Mouse (Mus musculus) cerebellum, adult 8-10 months (tissue): ENCODE results near the gene Tmem74b.

Source experiments
- DNase-seq: peaks from one replicate; pipeline ENCODE4 v3.0.0; 2022

Tmem74b gene

DNA sequence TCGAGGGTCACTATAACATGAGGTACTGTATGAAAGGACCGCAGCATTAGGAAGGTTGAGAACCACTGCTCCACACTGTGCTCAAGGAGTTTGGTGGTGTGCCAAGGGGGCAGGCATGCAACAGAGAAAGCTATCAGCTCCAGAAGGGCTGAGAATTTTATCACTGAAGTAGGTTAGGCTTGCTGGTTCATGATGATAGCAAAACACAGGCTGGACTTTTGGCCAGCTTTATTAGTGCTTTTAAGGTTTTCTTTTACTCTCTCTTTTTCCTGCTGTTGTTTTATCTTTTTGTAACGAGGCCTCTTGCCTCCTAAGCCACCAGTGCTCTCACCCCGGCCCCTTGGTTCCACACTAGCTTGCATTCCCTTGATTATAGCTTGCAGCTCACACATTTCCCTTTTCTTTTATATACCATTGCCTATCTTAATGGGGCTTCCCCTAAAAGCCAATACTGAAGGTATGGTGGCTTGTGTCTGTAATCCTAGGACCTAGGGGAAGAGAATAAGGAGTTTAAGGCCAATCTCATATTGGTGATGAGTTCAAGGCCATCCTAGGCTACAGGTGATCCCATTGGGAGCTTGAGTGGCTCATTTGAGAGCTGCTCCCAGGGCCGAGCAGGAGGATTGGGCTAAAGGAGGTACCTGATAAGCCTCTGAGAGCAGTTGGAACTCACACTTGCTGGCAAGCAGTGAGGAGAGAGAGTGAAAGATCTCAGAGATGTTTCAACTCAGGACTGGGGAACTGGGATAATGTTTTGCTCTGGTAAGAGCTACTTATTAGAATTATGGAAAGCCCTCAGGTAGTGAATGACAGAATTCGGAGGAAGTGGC, 41.3 kb downstream of the Tmem74b start:
- DNase-seq, result no peak

DNA sequence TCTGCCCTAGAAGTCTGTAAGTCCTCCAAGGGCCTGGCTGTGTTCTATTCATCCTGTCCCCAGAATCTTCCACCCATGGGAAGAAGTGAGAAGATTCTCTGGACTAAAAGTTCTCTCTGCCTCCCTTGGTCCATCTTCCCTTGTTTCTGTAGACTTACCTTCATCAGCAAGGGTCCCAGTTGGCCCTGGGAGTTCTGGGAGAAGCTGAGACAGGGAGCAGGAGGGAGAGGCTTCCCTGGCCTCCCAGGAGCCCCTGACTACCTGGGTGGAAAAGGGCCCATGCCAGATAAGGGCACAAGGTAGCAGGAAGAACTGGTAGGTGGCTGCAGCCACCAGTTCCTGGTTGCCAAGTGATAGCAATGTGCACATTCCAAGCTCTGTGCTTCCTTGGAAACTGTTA, 42.0 kb downstream of the Tmem74b start, which contains the start of gene Psmf1:
Gene Psmf1 (minus strand): TSS at position 342 of the 400 bp plus-strand sequence.
- DNase-seq, result no peak

DNA sequence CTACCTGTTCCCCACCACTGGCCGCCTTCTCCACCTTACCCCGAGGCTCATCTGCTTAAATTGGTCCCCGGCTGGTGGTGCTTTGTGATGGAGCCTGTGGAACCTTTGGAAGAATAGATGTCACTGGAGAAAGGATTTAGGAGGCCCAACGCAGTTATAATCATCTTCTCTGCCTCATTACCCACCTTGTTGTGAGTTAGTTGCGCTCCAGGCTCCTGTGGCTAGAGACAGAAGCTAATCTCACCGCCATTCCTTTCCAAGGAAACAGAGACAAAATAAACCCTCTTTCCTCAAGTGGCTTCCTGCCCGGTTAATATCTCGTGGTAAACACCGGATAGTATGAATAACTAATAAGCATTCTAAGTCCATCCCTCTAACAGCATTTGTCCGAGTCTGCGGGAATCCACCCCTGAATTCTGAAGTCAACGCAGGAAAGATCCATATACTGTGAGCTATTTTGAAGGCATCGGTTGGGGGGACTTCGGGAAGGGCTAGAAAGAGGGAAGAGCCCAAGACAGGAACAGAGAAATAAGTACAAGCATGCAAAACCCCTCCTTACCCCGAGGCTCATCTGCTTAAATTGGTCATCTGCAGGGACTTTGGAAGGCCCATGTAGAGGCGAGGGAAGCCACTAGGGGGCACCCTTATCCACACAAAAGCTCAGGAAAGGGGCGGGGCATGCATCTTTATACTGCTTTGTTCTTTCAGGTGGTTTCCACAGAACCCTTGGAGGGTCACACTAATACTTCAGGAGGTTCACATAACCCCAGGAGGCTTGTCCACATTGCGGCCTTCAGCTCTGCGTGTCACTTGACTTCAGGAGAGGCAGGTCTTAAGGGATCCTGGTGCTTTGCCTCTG, 46.3 kb downstream of the Tmem74b start:
- peak; percentile 54 for DNase-seq

DNA sequence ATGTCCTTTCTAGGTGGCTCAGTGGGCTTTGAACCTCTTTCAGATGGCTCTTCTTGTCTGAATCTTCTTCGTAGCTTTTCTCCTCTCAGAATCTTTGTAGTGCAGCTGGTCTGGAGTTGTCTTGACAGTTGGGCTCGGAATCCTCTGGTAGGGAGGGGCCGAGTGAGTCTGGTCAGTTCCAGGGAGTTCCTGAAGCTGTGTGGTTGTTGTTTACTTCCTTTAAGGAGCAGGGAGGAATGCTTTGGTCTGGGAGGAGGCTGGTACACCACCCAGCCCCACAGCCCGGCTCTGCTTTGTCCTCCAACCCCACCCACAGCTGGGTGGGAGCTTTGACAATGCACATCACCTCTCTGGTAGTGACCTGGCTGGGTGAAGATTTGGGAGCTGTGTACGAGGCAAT, 49.5 kb downstream of the Tmem74b start:
- no peak for DNase-seq

DNA sequence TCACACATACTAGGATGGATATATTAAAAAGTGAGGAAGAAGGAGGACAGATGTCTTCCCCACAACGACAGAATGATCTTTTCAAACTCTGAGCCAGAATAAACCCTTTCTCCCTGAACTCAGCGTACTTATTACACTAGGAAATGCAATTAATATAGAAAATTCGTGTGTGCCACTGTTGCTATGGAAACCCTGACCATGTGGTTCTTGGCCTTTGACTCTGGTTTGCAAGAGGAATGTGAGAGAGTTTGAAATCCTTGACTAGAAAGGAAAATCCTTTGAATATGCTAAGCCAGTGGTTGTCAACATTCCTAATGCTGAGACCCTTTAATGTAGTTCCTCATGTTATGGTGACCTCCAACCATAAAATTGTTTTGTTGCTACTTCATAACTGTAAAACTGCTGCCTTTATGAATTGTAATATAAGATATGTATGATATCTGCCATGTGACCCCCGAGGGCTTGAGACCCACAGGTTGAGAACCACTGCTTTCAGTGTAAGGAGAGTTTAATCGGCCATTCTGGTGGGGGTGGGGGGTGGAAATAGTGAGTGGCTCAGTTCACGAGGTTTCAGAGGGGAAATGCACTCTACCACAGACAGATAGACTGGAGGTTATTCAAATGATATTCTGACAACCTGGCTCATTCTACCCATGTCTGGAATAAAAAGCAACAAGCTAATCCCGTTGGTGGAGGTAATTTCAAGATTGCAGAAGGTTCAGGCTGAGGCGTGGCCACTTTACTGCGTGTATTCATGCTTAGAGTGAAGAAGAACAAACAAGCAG, 54.7 kb downstream of the Tmem74b start:
- DNase-seq, result no peak

DNA sequence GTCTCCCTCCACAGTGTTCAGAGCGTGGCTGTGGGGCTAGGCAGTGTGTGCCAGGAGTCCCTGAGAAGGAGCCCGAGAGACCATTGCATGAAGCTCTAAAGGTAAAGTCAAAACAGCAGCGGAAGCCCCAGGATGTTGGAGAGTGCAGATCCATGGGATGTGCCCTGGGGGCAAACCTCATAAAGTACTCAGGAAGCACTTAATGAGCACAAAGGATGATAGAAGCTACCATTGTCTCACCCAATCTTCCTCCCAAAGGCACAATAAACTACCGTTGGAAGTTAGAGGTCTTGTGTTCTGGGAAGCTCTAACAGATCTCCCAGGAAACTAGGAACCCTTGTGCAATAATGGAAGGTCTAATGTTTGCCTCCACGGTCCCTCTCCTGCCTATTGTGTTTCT, 55.6 kb downstream of the Tmem74b start:
- no peak for DNase-seq

DNA sequence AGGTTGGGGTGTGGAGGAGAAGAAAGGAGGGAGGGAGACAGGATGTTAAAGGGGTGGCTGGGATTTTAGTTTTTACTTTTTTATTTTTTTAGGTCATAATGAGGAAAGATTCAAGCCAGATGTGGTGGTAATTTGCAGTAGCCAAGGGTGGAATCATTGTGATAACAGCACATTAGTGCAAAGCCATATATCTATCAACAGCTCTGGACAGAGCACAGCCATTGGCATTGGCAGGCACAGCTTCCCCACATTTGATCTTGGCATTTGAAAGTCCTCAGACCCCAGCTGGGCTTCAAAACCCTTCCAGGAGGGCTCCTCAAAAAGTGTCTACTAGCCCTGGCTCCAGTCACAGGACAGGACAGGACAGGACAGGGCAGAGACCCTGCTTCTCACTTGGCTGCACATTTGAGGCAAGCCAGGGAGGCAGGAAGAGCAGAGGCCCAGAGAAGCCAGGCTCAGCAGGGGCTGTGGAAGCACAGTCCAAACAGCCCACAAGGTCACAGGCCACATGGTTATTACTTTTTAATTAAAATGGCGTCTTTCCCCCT, 57.1 kb downstream of the Tmem74b start:
- no peak for DNase-seq
